Mouse (Mus musculus) left cerebral cortex, postnatal 36 days (tissue): Measurements from ENCODE around the gene Shisa9. TPM values are rescaled to one million over a fixed set of nuclear protein-coding genes. Genes with fewer than 3 reads are reported as not detected.
"Not testable (repeated sequence)": the region's sequence is repeated elsewhere in the genome, so short reads cannot be mapped to it uniquely, and the experiment has no call there.

Source experiments
- DNase-seq, 2 experiments: peaks; one replicate each; pipeline ENCODE4 v3.0.0; 2021 to 2022; ENCODE audit warnings: low spot score in 2 of 2, mixed read lengths in 1 of 2
- intact Hi-C: fragments of 180-260 bp; cut with DNase I; formaldehyde crosslinking; loops from one replicate; pipeline ENCODE4 v1.15.1; 2025
- total RNA-seq, 2 experiments: library from RNA; stranded (reverse); gene quantifications; 2 replicates each; pipeline ENCODE4 v1.2.3; 2021

The Shisa9 gene
- 10 to 100 TPM; 54.0 to 69.8 TPM for total RNA-seq

- DNase-seq, result peak; percentile 53 to 65
- intact Hi-C loops, result loop anchor here (5.0 to 10.0 kb wide), 5 partner anchors 131 to 1121 kb away; partner anchors contain the start of gene Ercc4
Measured at GRCm38 (mm10) chr16:11983616-11984270, at the start of gene Shisa9. Shisa9 (plus strand) TSS chr16:11984113.

GRCm38 (mm10) chr16:11940477-11940876 lies 43.4 kb upstream of the Shisa9 start:
- intact Hi-C loops, result no loop called here
- no peak for DNase-seq

GRCm38 (mm10) chr16:11960691-11961090 lies 23.2 kb upstream of the Shisa9 start:
- peak; percentile 29 to 59 for DNase-seq
- intact Hi-C loops, result no loop called here

DNA sequence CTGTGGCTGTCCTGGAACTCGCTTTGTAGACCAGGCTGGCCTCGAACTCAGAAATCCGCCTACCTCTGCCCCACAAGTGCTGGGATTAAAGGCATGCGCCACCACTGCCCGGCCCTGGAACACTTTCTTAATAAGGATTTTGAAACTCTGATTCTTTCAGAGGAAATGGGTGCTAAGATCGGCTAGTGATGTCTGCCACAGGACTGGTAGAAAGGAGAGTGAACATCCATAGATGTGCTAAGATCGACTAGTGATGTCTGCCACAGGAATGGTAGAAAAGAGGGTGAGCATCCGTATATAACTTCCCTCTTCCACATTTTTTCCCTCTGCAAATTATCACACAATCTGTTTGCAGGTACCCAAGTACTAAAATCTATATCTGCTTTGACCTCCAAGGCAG lies 17.9 kb upstream of the Shisa9 start:
- intact Hi-C loops, result no loop called here
- DNase-seq, result no peak

DNA sequence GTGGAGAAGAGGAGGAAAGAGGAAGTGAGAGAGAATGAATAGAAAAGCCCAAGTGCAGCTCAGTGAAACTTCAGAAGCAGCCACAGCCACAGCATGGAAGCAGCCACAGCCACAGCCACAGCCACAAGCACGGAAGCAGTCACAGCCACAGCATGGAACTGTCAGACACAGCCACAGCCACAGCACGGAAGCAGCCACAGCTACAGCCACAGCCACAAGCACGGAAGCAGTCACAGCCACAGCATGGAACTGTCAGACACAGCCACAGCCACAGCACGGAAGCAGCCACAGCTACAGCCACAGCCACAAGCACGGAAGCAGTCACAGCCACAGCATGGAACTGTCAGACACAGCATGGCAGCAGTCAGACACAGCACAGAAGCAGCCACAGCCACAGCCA lies 17.1 kb upstream of the Shisa9 start:
- intact Hi-C loops, DNase-seq: not testable (repeated sequence)

- no peak for DNase-seq
- intact Hi-C loops, result no loop called here
Measured at GRCm38 (mm10) chr16:11967579-11967978, 16.3 kb upstream of the Shisa9 start.

- intact Hi-C loops, result no loop called here
- no peak for DNase-seq
Measured at GRCm38 (mm10) chr16:11973707-11974106, 10.2 kb upstream of the Shisa9 start.

GRCm38 (mm10) chr16:11976737-11977136 lies 7.2 kb upstream of the Shisa9 start:
- DNase-seq, result no peak
- intact Hi-C loops, result no loop called here

DNA sequence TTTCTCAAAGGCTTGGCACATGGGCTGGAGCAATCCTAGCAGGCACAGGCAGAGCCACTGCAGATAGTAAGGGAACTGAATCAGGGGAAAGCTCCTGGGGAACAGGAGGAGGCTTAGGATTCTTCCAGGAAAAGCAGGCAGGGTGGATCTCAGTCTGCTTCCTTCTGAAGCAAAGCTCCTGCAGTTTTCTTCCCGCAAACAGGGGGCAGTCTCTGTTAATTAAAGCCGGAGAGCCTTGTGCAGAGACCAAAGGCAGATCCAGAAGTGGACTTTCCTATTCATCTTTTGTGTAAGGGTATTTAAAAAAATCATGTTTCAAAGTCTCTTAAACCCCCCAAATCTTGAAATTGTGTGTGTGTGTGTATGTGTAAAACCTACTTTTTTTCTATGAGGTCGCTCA lies 3.1 kb upstream of the Shisa9 start:
- intact Hi-C loops, result loop anchor here (5.0 to 10.0 kb wide), 5 partner anchors 134 to 1124 kb away; partner anchors contain the start of gene Ercc4
- peak; percentile 53 to 59 for DNase-seq

DNA sequence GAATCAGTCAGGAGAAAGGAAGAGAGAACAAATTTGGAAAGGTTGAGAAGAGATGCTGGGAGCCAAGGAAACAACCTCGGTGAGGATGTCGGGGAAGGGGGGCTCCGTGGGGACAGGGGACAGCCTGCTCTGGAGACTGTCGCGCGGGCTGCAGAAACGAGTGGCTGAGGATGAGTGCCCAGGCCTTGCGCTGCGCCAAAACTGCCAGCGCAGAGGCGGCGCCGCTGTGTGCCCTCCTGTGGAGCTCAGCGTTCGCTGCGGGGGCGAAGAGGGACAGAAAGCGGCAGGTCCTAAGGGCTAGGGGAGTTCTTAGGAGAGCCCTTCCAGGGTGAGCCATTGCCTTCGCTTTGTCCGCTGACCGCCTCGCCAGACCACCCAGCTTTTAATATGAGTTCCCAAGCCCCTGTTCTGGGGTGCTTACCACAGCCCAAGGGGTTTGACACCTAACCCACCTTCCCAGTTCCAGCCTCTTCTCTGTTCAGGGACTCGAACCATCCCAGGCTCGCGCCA lies 752 bp upstream of the Shisa9 start:
- intact Hi-C loops, result loop anchor here (5.0 to 10.0 kb wide), 5 partner anchors 132 to 1122 kb away; partner anchors contain the start of gene Ercc4
- DNase-seq, result peak; percentile 50 to 73

DNA sequence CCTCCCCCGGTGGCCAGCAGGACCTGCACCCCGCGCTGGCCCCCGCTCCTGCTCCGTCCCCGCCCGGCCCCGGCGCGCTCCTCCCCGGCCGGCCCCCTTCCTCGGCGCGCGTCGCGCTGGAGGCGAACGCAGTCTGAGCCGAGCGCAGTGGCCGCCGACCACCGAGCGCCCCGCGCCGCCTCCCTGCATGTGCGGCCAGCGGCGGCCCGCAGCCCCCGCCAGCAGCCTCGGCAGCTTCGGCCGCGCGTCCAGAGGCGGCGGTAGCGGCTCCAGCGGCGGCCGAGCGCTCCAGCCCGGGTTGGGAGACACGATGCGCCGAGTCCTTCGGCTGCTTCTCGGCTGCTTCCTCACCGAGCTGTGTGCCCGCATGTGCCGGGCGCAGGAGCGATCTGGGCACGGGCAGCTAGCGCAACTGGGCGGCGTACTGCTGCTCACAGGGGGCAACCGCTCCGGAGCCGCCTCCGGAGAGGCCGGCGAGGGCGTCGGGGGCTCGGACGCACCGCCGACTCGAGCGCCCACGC lies 418 bp downstream of the Shisa9 start:
- peak; percentile 52 to 74 for DNase-seq

DNA sequence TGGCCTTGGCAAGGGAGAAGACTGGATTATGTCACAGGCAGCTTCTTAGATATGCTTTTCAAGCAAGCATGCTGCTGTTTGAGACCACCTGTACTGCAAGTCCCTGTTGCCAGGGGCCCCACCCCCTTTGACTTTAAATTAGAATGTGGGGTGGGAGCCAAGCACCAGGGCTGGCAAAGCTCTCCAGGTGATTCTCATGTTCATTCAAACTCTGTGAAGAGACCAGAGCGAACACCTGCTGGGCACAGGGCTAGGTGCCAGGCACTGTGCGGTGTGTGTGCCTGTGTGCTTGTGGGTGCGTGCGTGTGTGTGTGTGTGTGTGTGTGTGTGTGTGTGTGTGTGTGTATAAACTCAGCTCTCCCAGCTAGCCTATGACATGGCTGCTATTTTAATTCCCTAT lies 3.1 kb downstream of the Shisa9 start:
- intact Hi-C loops, result loop anchor here (10.0 kb wide), 4 partner anchors 128 to 1118 kb away; partner anchors contain the start of gene Ercc4
- no peak for DNase-seq

More for the DNA sequence above, 418 bp downstream of the Shisa9 start:
- intact Hi-C loops, result loop anchor here (5.0 to 10.0 kb wide), 5 partner anchors 130 to 1120 kb away; partner anchors contain the start of gene Ercc4

- DNase-seq, result no peak
- intact Hi-C loops, result no loop called here
Measured at GRCm38 (mm10) chr16:12005177-12005576, 21.3 kb downstream of the Shisa9 start.

DNA sequence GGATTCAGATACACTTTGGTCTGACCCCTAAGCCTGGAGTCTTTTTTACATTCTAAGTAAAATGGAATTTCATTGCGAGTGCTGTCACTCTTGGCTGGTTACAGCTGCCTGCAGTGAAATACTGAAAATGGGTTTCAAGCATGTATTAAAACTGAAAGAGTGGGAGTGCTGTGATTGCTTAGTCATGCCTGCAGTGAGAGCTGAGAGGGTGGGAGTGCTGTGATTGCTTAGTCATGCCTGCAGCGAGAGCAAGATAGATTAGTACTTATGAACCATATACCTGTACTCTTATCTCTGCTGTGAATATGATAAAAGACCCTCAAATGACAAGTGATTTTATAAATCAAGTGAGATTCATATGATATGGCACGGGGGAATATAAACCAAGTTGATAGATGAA lies 26.2 kb downstream of the Shisa9 start:
- intact Hi-C loops, result no loop called here

GRCm38 (mm10) chr16:12012747-12013146 lies 28.8 kb downstream of the Shisa9 start:
- DNase-seq, result no peak
- intact Hi-C loops, result no loop called here

More for the DNA sequence above, 26.2 kb downstream of the Shisa9 start:
- no peak for DNase-seq

- peak; percentile 52 to 69 for DNase-seq
- intact Hi-C loops, result loop anchor here (2.0 kb wide), 1 partner anchor 100 kb away; no protein-coding TSS in a partner anchor
Measured at GRCm38 (mm10) chr16:12014523-12014922, 30.6 kb downstream of the Shisa9 start.

GRCm38 (mm10) chr16:12017921-12018618 lies 34.2 kb downstream of the Shisa9 start:
- no peak for DNase-seq
- intact Hi-C loops, result no loop called here

GRCm38 (mm10) chr16:12020103-12020755 lies 36.3 kb downstream of the Shisa9 start:
- intact Hi-C loops, result no loop called here
- DNase-seq, result no peak

DNA sequence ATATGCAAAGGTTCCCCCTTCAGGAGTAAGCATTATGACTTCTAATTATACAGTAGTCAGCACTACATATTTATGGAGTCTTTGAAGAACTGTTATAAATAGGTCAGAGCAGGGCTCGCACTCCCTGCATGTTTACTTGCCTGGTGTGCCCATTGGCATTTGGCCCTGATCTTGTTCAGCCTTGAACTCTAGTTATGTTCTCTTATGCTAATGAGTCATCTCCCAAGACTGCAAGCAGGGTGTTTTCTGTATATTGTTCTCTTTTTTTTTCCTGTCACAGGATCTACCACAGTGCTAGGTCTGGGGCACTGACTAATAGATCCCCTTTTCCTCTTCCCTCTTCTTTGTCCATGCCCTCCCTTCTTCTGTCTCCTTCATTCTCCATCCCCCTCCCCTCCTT lies 48.5 kb downstream of the Shisa9 start:
- intact Hi-C loops, result no loop called here
- no peak for DNase-seq

GRCm38 (mm10) chr16:12034868-12035267 lies 51.0 kb downstream of the Shisa9 start:
- intact Hi-C loops, result no loop called here

More at GRCm38 (mm10) chr16:12034868-12035267, 51.0 kb downstream of the Shisa9 start:
- DNase-seq, result no peak
